Mouse (Mus musculus) myocyte (in vitro differentiated cells): ENCODE measurements around the gene Setd5. TPM values are rescaled to one million over a fixed set of nuclear protein-coding genes. Genes with fewer than 3 reads are reported as not detected.

Experiments
- H3K27me3 ChIP-seq: one replicate; pipeline ENCODE4 v1.6.1; 2011; ENCODE audit not compliant: control insufficient read depth, insufficient read depth, insufficient read length
- H3K36me3 ChIP-seq: one replicate; pipeline ENCODE4 v1.6.1; 2011; ENCODE audit not compliant: control insufficient read depth, insufficient read depth
- H3K4me2 ChIP-seq: one replicate; pipeline ENCODE4 v1.6.1; 2011; ENCODE audit warnings: low read depth, control low read depth
- H3K4me3 ChIP-seq: one replicate; pipeline ENCODE4 v1.5.1; 2011; ENCODE audit warnings: mild to moderate bottlenecking, control low read depth, moderate library complexity
- H3K79me2 ChIP-seq: one replicate; pipeline ENCODE4 v1.6.1; 2011; ENCODE audit not compliant: control insufficient read depth, insufficient read depth
- H3ac ChIP-seq: one replicate; pipeline ENCODE4 v1.6.1; 2011; ENCODE audit not compliant: control insufficient read depth, insufficient read length
- CEBPB ChIP-seq: IDR thresholded peaks from 2 replicates; pipeline ENCODE4 v1.6.1; 2011; ENCODE audit warnings: mild to moderate bottlenecking, moderate library complexity; ENCODE audit not compliant: poor library complexity, insufficient read depth, severe bottlenecking
- E2F4 ChIP-seq: IDR thresholded peaks from one replicate; pipeline ENCODE4 v1.6.1; 2011; ENCODE audit warnings: mild to moderate bottlenecking, control low read depth, moderate library complexity; ENCODE audit not compliant: insufficient read depth
- MAX ChIP-seq: IDR thresholded peaks from one replicate; pipeline ENCODE4 v1.6.1; 2011; ENCODE audit warnings: low read depth, mild to moderate bottlenecking, control low read depth
- MYOD1 ChIP-seq, 3 experiments: IDR thresholded peaks; one replicate each; pipeline ENCODE4 v1.6.1; 2011; ENCODE audit warnings: control low read depth in 2 of 3, low read depth in 2 of 3, mild to moderate bottlenecking in 2 of 3, moderate library complexity in 1 of 3; ENCODE audit not compliant: insufficient read length in 2 of 3, control insufficient read depth in 1 of 3
- MYOG ChIP-seq, 3 experiments: IDR thresholded peaks; one replicate each; pipeline ENCODE4 v1.6.1; 2011; ENCODE audit warnings: control low read depth in 2 of 3, low read depth in 2 of 3, mild to moderate bottlenecking in 2 of 3; ENCODE audit not compliant: insufficient read length in 2 of 3, control insufficient read depth in 1 of 3, insufficient read depth in 1 of 3
- POLR2A ChIP-seq: IDR thresholded peaks from one replicate; pipeline ENCODE4 v1.6.1; 2011; ENCODE audit warnings: low read depth, mild to moderate bottlenecking, control low read depth, moderate library complexity; ENCODE audit not compliant: insufficient read length
- POLR2AphosphoS2 ChIP-seq: IDR thresholded peaks from one replicate; pipeline ENCODE4 v1.6.1; 2011; ENCODE audit warnings: low read depth, control low read depth; ENCODE audit not compliant: insufficient read length
- REST ChIP-seq: IDR thresholded peaks from one replicate; pipeline ENCODE4 v1.6.1; 2011; ENCODE audit warnings: mild to moderate bottlenecking, control low read depth, moderate library complexity; ENCODE audit not compliant: insufficient read depth, insufficient read length
- SRF ChIP-seq: IDR thresholded peaks from one replicate; pipeline ENCODE4 v1.6.1; 2011; ENCODE audit warnings: low read depth; ENCODE audit not compliant: control insufficient read depth, insufficient read length
- TCF12 ChIP-seq: IDR thresholded peaks from one replicate; pipeline ENCODE4 v1.6.1; 2011; ENCODE audit warnings: mild to moderate bottlenecking, control low read depth; ENCODE audit not compliant: poor library complexity, insufficient read depth, severe bottlenecking
- TCF3 ChIP-seq: IDR thresholded peaks from one replicate; pipeline ENCODE4 v1.6.1; 2011; ENCODE audit warnings: low read depth, control low read depth; ENCODE audit not compliant: insufficient read length
- USF1 ChIP-seq: IDR thresholded peaks from one replicate; pipeline ENCODE4 v1.6.1; 2011; ENCODE audit warnings: low read depth, mild to moderate bottlenecking, control low read depth, moderate library complexity
- polyA plus RNA-seq: library from polyadenylated mRNA; unstranded; fragments of >200 nt; fragmentation: generic; extraction: Trizol; gene quantifications from one replicate; pipeline ENCODE4 v1.2.1, GENCODE M21; 2012; ENCODE audit warnings: missing spikeins

The Setd5 gene
- polyA plus RNA-seq, 1 experiment, result 21.8 TPM

DNA sequence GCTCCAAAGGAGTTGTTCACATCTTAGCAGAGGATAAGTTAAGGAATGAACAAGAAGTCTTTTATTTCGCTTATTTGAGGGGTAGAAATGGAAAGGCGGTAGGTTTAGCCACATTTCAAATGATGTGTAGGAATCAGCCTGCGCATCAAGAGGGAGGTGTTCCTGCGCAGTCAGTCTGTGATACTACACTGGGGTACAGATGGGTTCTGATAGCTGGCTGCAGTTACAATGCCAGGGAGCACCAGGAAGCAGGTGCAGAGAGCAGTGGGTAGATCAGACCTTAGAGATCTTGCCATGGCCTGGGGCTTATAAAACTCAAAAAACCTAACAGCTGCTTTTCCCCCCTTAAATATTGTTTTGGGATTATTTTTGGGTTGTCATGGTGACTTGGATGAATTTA is 68.1 kb downstream of the Setd5 start:
- H3K36me3 ChIP-seq, result peaks cover 87% of the 10 kb centered on the region
- no peak overlapping the region for H3K4me2 ChIP-seq
- no peaks in the 10 kb centered on the region for H3K27me3 ChIP-seq
- TF ChIP-seq MYOD1 (IDR thresholded peaks at IDR 0.05; ENCODE audit: control insufficient read depth in 1 of 3, insufficient read length in 2 of 3, low read depth in 2 of 3), result no peak
- no peak for TF ChIP-seq TCF3
- no peak for TF ChIP-seq REST
- no peak for TF ChIP-seq MYOG (IDR thresholded peaks at IDR 0.05; ENCODE audit: control insufficient read depth in 1 of 3, insufficient read depth in 1 of 3, insufficient read length in 2 of 3, low read depth in 2 of 3)
- TF ChIP-seq TCF12, result no peak
- no peak for TF ChIP-seq POLR2A
- TF ChIP-seq MAX, result no peak
- TF ChIP-seq SRF, result no peak
- no peak for TF ChIP-seq E2F4
- no peak for TF ChIP-seq USF1
- TF ChIP-seq POLR2AphosphoS2, result no peak
- TF ChIP-seq CEBPB, result no peak
- H3K79me2 ChIP-seq, result no peaks in the 10 kb centered on the region
- no peak overlapping the region for H3K4me3 ChIP-seq
- no peak overlapping the region for H3ac ChIP-seq

DNA sequence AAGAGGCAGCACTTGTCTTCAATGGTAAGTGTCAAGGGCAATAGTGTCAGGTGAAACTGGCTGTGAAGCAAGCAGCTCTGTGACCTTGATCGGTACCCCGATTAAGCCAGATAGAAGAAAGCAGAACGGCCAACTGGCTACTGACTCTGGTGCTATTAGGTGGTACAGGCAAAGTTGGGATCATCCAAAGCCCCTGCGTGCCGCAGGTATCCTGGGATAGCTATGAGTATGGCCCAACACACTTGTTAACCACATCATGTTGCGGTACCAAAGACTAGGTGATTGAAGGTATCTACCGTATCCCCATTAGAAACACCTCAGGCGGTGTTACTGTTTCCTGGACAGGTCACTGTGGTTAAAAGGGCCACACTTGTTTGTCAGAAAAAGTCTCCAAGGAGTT is 76.9 kb downstream of the Setd5 start:
- Histone ChIP-seq H3K36me3 (peaks cover 65% of the 10 kb centered on the region), H3K4me2 (no peak overlapping the region), H3K79me2 (no peaks in the 10 kb centered on the region), H3K4me3 (no peak overlapping the region), H3K27me3 (no peaks in the 10 kb centered on the region), H3ac (no peak overlapping the region)
- TF ChIP-seq SRF (no peak), TCF12 (no peak), POLR2AphosphoS2 (no peak), TCF3 (no peak), CEBPB (no peak), MAX (no peak), USF1 (no peak), REST (no peak)

DNA sequence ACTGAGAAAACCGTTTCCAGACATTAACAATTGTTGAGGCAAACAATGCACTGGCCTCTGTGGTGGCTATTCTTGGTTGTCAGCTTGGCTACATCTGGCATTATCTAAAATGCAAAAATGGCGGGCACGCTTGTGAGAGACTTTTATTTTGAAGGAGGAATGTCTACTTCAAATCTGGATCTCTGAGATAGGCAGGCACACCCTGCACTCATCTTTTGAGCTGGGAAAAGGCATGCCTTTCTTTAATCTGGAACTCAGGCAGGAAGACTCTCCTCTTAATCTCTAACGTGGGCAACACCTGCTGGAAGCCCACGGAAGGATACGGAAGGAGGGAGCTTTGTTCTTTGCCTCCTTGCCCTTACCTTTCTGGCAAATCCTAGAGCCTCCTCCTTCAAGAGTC is 77.7 kb downstream of the Setd5 start:
- Histone ChIP-seq H3K4me3 (no peak overlapping the region), H3K4me2 (no peak overlapping the region), H3K27me3 (no peaks in the 10 kb centered on the region), H3ac (no peak overlapping the region), H3K79me2 (no peaks in the 10 kb centered on the region), H3K36me3 (peaks cover 57% of the 10 kb centered on the region)
- TF ChIP-seq MYOG (IDR thresholded peaks at IDR 0.05; ENCODE audit: control insufficient read depth in 1 of 3, insufficient read depth in 1 of 3, insufficient read length in 2 of 3, low read depth in 2 of 3) (no peak), CEBPB (no peak), TCF12 (no peak), SRF (no peak), MYOD1 (IDR thresholded peaks at IDR 0.05; ENCODE audit: control insufficient read depth in 1 of 3, insufficient read length in 2 of 3, low read depth in 2 of 3) (no peak), MAX (no peak), REST (no peak), TCF3 (no peak), POLR2A (no peak)

DNA sequence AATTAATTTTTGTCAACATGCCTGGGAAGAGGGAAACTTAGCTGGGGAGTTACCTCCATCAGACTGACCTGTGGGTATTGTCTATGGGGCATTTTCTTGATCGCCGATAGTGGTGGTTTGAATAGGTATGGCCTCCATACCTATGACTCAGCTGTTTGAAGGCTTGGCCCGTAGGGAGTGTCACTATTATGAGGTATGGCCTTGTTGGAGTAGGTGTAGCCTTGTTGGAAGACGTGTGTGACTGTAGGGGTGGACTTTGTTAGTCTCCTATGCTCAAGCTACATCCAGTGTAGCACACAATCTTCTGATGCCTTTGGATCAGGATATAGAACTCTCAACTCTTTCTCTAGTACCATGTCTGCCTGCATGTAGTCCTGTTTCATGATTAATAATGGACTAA is 78.9 kb downstream of the Setd5 start:
- Histone ChIP-seq H3ac (no peak overlapping the region), H3K4me2 (no peak overlapping the region), H3K79me2 (no peaks in the 10 kb centered on the region), H3K27me3 (no peaks in the 10 kb centered on the region), H3K4me3 (no peak overlapping the region), H3K36me3 (peaks cover 46% of the 10 kb centered on the region)
- TF ChIP-seq MAX (no peak), TCF3 (no peak), REST (no peak), MYOD1 (IDR thresholded peaks at IDR 0.05; ENCODE audit: control insufficient read depth in 1 of 3, insufficient read length in 2 of 3, low read depth in 2 of 3) (no peak), USF1 (no peak), TCF12 (no peak), MYOG (IDR thresholded peaks at IDR 0.05; ENCODE audit: control insufficient read depth in 1 of 3, insufficient read depth in 1 of 3, insufficient read length in 2 of 3, low read depth in 2 of 3) (no peak), POLR2A (no peak), SRF (no peak), E2F4 (no peak), POLR2AphosphoS2 (no peak), CEBPB (no peak)

DNA sequence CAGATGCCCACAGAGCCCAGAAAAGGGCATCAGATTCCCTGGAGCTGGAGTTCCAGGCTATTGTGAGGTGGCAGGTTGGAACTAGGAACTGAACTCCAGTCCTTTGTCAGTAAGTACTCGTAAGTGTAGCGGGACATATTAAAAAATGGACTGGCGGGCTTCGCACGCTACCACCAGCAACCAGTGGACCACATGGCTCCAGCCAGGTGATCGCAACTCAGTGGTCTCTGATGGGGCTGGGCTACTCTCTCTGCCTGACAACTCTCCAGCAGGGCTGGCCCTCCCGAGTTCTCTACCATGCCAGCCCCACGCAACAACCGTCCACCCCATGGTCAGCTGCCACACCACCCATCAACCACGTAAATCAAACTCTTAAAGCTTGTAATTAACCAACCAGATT is 82.9 kb downstream of the Setd5 start:
- Histone ChIP-seq H3ac (no peak overlapping the region), H3K4me2 (no peak overlapping the region), H3K79me2 (no peaks in the 10 kb centered on the region), H3K27me3 (no peaks in the 10 kb centered on the region), H3K36me3 (peaks cover 11% of the 10 kb centered on the region), H3K4me3 (no peak overlapping the region)
- no peak for TF ChIP-seq E2F4
- no peak for TF ChIP-seq SRF
- TF ChIP-seq POLR2AphosphoS2, result no peak
- no peak for TF ChIP-seq CEBPB
- no peak for TF ChIP-seq POLR2A
- TF ChIP-seq MYOD1 (IDR thresholded peaks at IDR 0.05; ENCODE audit: control insufficient read depth in 1 of 3, insufficient read length in 2 of 3, low read depth in 2 of 3), result no peak
- TF ChIP-seq MAX, result no peak
- TF ChIP-seq MYOG (IDR thresholded peaks at IDR 0.05; ENCODE audit: control insufficient read depth in 1 of 3, insufficient read depth in 1 of 3, insufficient read length in 2 of 3, low read depth in 2 of 3), result no peak
- TF ChIP-seq TCF12, result no peak
- TF ChIP-seq TCF3, result no peak
- TF ChIP-seq REST, result no peak
- TF ChIP-seq USF1, result no peak
